Comparison of ENCODE assay signal across 8 mouse cellular contexts in genomic region chr2:118372561-118372900, GRCm38 (mm10). TPM values are rescaled to one million over a fixed set of nuclear protein-coding genes. Genes with fewer than 3 reads are reported as not detected.
DNase-seq lines count a peak whose midpoint lies in the region; ATAC-seq and TF ChIP-seq lines count a peak whose summit lies in the region.

No protein-coding gene starts in this region.

- TF ChIP-seq CTCF in kidney, postnatal 0 days (IDR thresholded peaks at IDR 0.05; ENCODE audit: low read depth), result no peak
- TF ChIP-seq CTCF in midbrain, postnatal 0 days (IDR thresholded peaks at IDR 0.05), result no peak

- no peak for ATAC-seq in kidney, postnatal 0 days (replicated peaks; ENCODE audit: low FRiP score, low read depth)
- no peak; the same call in 1 of the 2 replicates for ATAC-seq in embryonic facial prominence, embryonic 11.5 days (replicated peaks; ENCODE audit: insufficient number of reproducible peaks, low FRiP score, low TSS enrichment, low read depth)
- no peak for ATAC-seq in hindbrain, embryonic 16.5 days
- ATAC-seq in midbrain, postnatal 0 days (ENCODE audit: low FRiP score), result no peak

- no peaks in the 10 kb centered on the region for H3K36me3 ChIP-seq in kidney, postnatal 0 days (ENCODE audit: insufficient read depth, low read length)
- H3K36me3 ChIP-seq in embryonic facial prominence, embryonic 11.5 days (replicated peaks; ENCODE audit: control insufficient read depth, insufficient read depth, low read depth, low read length), result no peaks in the 10 kb centered on the region
- no peaks in the 10 kb centered on the region for H3K36me3 ChIP-seq in hindbrain, embryonic 16.5 days (ENCODE audit: control insufficient read depth, insufficient read depth, low read length)
- no peaks in the 10 kb centered on the region for H3K36me3 ChIP-seq in midbrain, postnatal 0 days (ENCODE audit: insufficient read depth, low read length)

- WGBS in kidney, postnatal 0 days, result 7% methylated on average over 11 of the region's 11 CpGs
- WGBS in embryonic facial prominence, embryonic 11.5 days, result 8% methylated on average over 11 of the region's 11 CpGs
- WGBS in hindbrain, embryonic 16.5 days, result 9% methylated on average over 11 of the region's 11 CpGs
- WGBS in midbrain, postnatal 0 days, result 7% methylated on average over 11 of the region's 11 CpGs

- peak overlapping the region; percentile 81 for H3K4me2 ChIP-seq in kidney, postnatal 0 days (ENCODE audit: low read length)
- H3K4me2 ChIP-seq in embryonic facial prominence, embryonic 11.5 days (ENCODE audit: low read depth, low read length), result peak overlapping the region; percentile 90
- peak overlapping the region; percentile 90 for H3K4me2 ChIP-seq in hindbrain, embryonic 16.5 days (ENCODE audit: low read length)
- peak overlapping the region; percentile 97 for H3K4me2 ChIP-seq in midbrain, postnatal 0 days (ENCODE audit: low read depth, low read length, poor library complexity, severe bottlenecking)

- H3K9me3 ChIP-seq in kidney, postnatal 0 days (replicated peaks; ENCODE audit: low read length), result no peaks in the 10 kb centered on the region
- H3K9me3 ChIP-seq in embryonic facial prominence, embryonic 11.5 days (replicated peaks; ENCODE audit: control insufficient read depth, low read length), result no peaks in the 10 kb centered on the region
- no peaks in the 10 kb centered on the region for H3K9me3 ChIP-seq in hindbrain, embryonic 16.5 days (ENCODE audit: control insufficient read depth, low read length)
- no peaks in the 10 kb centered on the region for H3K9me3 ChIP-seq in midbrain, postnatal 0 days (ENCODE audit: low read length)

- H3K4me3 ChIP-seq in kidney, postnatal 0 days (replicated peaks; ENCODE audit: low read depth, low read length), result peak overlapping the region; percentile 43
- H3K4me3 ChIP-seq in embryonic facial prominence, embryonic 11.5 days (ENCODE audit: low read depth, low read length), result peak overlapping the region; percentile 36
- peak overlapping the region; percentile 63 for H3K4me3 ChIP-seq in hindbrain, embryonic 16.5 days (ENCODE audit: low read length)
- H3K4me3 ChIP-seq in midbrain, postnatal 0 days (ENCODE audit: low read depth, low read length), result peak overlapping the region; percentile 60

- H3K9ac ChIP-seq in kidney, postnatal 0 days (ENCODE audit: low read depth, low read length), result peak overlapping the region; percentile 46; the same call in 1 of the 2 replicates
- H3K9ac ChIP-seq in embryonic facial prominence, embryonic 11.5 days (replicated peaks; ENCODE audit: low read length), result no peak overlapping the region
- H3K9ac ChIP-seq in hindbrain, embryonic 16.5 days (ENCODE audit: low read depth, low read length), result peak overlapping the region; percentile 68
- peak overlapping the region; percentile 78 for H3K9ac ChIP-seq in midbrain, postnatal 0 days (replicated peaks; ENCODE audit: low read length, poor library complexity, severe bottlenecking)

- DNase-seq in kidney, postnatal 0 days (ENCODE audit: low spot score), result peak; percentile 23
- no peak for DNase-seq in kidney, adult 9 months
- peak; percentile 31 for DNase-seq in embryonic facial prominence, embryonic 11.5 days (ENCODE audit: low spot score)
- peak; percentile 6 for DNase-seq in midbrain, postnatal 0 days (ENCODE audit: low spot score)
- no peak for DNase-seq in thymus, postnatal 10 days (ENCODE audit: low spot score in 2 of 2)
- DNase-seq in thymus, postnatal 25 days, result no peak
- no peak for DNase-seq in urinary bladder, postnatal 10 days (ENCODE audit: low spot score)

- no peak overlapping the region for H3K27ac ChIP-seq in kidney, postnatal 0 days
- no peak overlapping the region for H3K27ac ChIP-seq in embryonic facial prominence, embryonic 11.5 days (replicated peaks; ENCODE audit: low read depth, low read length)
- no peak overlapping the region; the same call in 1 of the 2 replicates for H3K27ac ChIP-seq in hindbrain, embryonic 16.5 days (ENCODE audit: low read depth, low read length)
- H3K27ac ChIP-seq in midbrain, postnatal 0 days (ENCODE audit: low read depth, low read length), result no peak overlapping the region

- no peaks in the 10 kb centered on the region; the same call in 1 of the 2 replicates for H3K27me3 ChIP-seq in kidney, postnatal 0 days (ENCODE audit: insufficient read depth, low read length)
- peaks cover 10% of the 10 kb centered on the region for H3K27me3 ChIP-seq in embryonic facial prominence, embryonic 11.5 days (ENCODE audit: control insufficient read depth, insufficient read depth, low read length)
- H3K27me3 ChIP-seq in hindbrain, embryonic 16.5 days (replicated peaks; ENCODE audit: control insufficient read depth, insufficient read depth, low read length), result no peaks in the 10 kb centered on the region
- peaks cover 3% of the 10 kb centered on the region; the same call in 1 of the 2 replicates for H3K27me3 ChIP-seq in midbrain, postnatal 0 days (ENCODE audit: insufficient read depth, low read length)

- peaks cover 14% of the 10 kb centered on the region; the same call in 1 of the 2 replicates for H3K4me1 ChIP-seq in kidney, postnatal 0 days (replicated peaks; ENCODE audit: insufficient read depth, low read length)
- 0 out of 2 replicates have a peak, but pooled peaks cover 2% of the 10 kb centered on the region for H3K4me1 ChIP-seq in embryonic facial prominence, embryonic 11.5 days (ENCODE audit: control insufficient read depth, insufficient read depth, low read length)
- peaks cover 10% of the 10 kb centered on the region for H3K4me1 ChIP-seq in hindbrain, embryonic 16.5 days (ENCODE audit: control insufficient read depth, insufficient read depth, low read depth, low read length)
- no peaks in the 10 kb centered on the region for H3K4me1 ChIP-seq in midbrain, postnatal 0 days (ENCODE audit: insufficient read depth, low read length)

RNA-seq across cellular contexts. Expression of gene Gpr176, which starts 0.7 kb away (rescaled TPM):
- 2.1 and 2.3 TPM in 2 replicates for polyA plus RNA-seq in kidney, postnatal 0 days (2015; fragmentation: Nextera tagmentation; extraction: Ambion mirVana)
- 0.31 and 0.34 TPM in 2 replicates for polyA plus RNA-seq in embryonic facial prominence, embryonic 11.5 days (2014; fragmentation: Nextera tagmentation; extraction: Ambion mirVana)
- 8.6 and 9.6 TPM in 2 replicates for polyA plus RNA-seq in hindbrain, embryonic 16.5 days (2015; fragmentation: Nextera tagmentation; extraction: Ambion mirVana)
- total RNA-seq in midbrain, postnatal 0 days (2014; rRNA removed), result 13.1 and 15.1 TPM in 2 replicates
- 9.0 and 9.3 TPM in 2 replicates for polyA plus RNA-seq in midbrain, postnatal 0 days (2015; fragmentation: Nextera tagmentation; extraction: Ambion mirVana)

RNA-seq across cellular contexts. Expression of gene Eif2ak4, which starts 15.9 kb away (rescaled TPM):
- polyA plus RNA-seq in kidney, postnatal 0 days (2015; fragmentation: Nextera tagmentation; extraction: Ambion mirVana), result 8.0 TPM in 2 replicates
- 11.6 and 13.1 TPM in 2 replicates for polyA plus RNA-seq in embryonic facial prominence, embryonic 11.5 days (2014; fragmentation: Nextera tagmentation; extraction: Ambion mirVana)
- 8.3 and 9.3 TPM in 2 replicates for polyA plus RNA-seq in hindbrain, embryonic 16.5 days (2015; fragmentation: Nextera tagmentation; extraction: Ambion mirVana)
- 17.2 TPM in 2 replicates for total RNA-seq in midbrain, postnatal 0 days (2014; rRNA removed)
- 7.6 and 8.5 TPM in 2 replicates for polyA plus RNA-seq in midbrain, postnatal 0 days (2015; fragmentation: Nextera tagmentation; extraction: Ambion mirVana)

Comparison
In these comparisons a context has a peak if more than half of its experiments do, and no peak if none do; other contexts are left out.
1. DNase-seq: peak in kidney, postnatal 0 days (single experiment), embryonic facial prominence, embryonic 11.5 days (single experiment) and midbrain, postnatal 0 days (single experiment); none in kidney, adult 9 months (single experiment), thymus, postnatal 10 days (0 of 2), thymus, postnatal 25 days (single experiment) and urinary bladder, postnatal 10 days (single experiment).
2. Peak in every context shown above with its lines, with median percentiles within 50 percentile points of each other: H3K4me2 ChIP-seq and H3K4me3 ChIP-seq.